Mouse (Mus musculus): ENCODE measurements around the gene Pitpnc1.

DNA sequence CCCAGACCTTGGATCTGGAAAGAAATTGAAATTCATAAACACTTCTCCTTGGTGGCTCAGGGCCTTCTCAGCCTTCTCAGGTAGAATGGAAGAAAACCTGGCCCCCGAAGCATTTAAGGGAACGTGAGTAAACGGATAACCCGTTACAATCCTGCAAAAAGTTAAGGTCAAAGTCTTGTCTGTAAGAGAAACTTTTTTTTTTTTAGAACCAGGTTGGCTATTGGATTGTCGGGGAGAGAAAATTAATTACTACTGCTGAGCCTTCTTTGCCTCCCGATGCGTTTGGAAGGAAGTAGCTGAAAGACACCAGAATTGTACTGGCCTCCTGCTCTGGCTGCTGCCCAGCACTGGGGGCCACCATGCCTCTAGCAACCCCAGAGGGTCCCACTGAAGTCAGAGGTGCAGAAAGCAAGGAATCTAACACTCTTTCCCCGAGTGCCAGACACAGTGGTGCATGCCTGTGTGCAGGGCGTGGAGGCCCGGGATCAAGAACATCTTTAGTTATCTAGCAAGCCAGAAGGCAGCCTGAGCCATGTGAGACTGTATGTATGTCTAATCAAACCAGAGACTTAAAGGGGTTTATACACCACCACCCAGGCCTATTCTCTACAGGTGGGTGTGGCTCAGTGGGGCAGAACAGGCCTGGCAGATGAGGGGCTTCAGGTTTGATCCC is 73.0 kb downstream of the Pitpnc1 start:
- TF ChIP-seq CTCF (IDR thresholded peaks at IDR 0.05; ENCODE audit: control insufficient read depth, insufficient read depth, insufficient read length) (no peak), MYOG (IDR thresholded peaks at IDR 0.05; ENCODE audit: control insufficient read depth, extremely low read depth, insufficient read length) (no peak), USF1 (IDR thresholded peaks at IDR 0.05; ENCODE audit: low read depth) (no peak), MAX (IDR thresholded peaks at IDR 0.05) (no peak), CEBPB (IDR thresholded peaks at IDR 0.05; ENCODE audit: low read depth) (no peak)

All from C2C12 (cell line).